Mouse (Mus musculus) hindbrain, postnatal 0 days (tissue): ENCODE measurements around the gene Gm3269. TPM values are rescaled to one million over a fixed set of nuclear protein-coding genes. Genes with fewer than 3 reads are reported as not detected.
A peak's percentile ranks its signal among the peaks of the same experiment; 100 is the strongest.
"Not testable (repeated sequence)": the region's sequence is repeated elsewhere in the genome, so short reads cannot be mapped to it uniquely, and the experiment has no call there.

ENCODE experiments used
- ATAC-seq: fragments of 200-750 bp; cut with Nextera tagmentation; 2 replicates; pipeline ENCODE4 v1.8.0; 2017; ENCODE audit warnings: mild to moderate bottlenecking, moderate TSS enrichment, moderate library complexity
- DNase-seq: peaks from one replicate; pipeline ENCODE4 v3.0.0-alpha.2; 2015; ENCODE audit warnings: low spot score
- H3K27ac ChIP-seq: fragments of 300-500 bp; sonication (generic); 2 replicates; pipeline ENCODE4 v1.5.1; 2014; ENCODE audit warnings: mild to moderate bottlenecking
- H3K27me3 ChIP-seq: fragments of 300-500 bp; sonication (generic); 2 replicates; pipeline ENCODE4 v1.6.1; 2014; ENCODE audit warnings: low read length, mixed read lengths; ENCODE audit not compliant: insufficient read depth
- H3K36me3 ChIP-seq: fragments of 300-500 bp; sonication (generic); 2 replicates; pipeline ENCODE4 v1.6.1; 2014; ENCODE audit warnings: low read length, mixed read lengths; ENCODE audit not compliant: insufficient read depth
- H3K4me1 ChIP-seq: fragments of 300-500 bp; sonication (generic); 2 replicates; pipeline ENCODE4 v1.6.1; 2014; ENCODE audit warnings: antibody characterized with exemption, low read length, mixed read lengths; ENCODE audit not compliant: insufficient read depth
- H3K4me2 ChIP-seq: fragments of 300-500 bp; sonication (generic); 2 replicates; pipeline ENCODE4 v1.6.1; 2014; ENCODE audit warnings: low read depth, mild to moderate bottlenecking, low read length, moderate library complexity, mixed read lengths
- H3K4me3 ChIP-seq: fragments of 300-500 bp; sonication (generic); 2 replicates; pipeline ENCODE4 v1.5.1; 2014; ENCODE audit warnings: low read length
- H3K9ac ChIP-seq: fragments of 300-500 bp; sonication (generic); replicated peaks from 2 replicates; pipeline ENCODE4 v1.6.1; 2014; ENCODE audit warnings: mild to moderate bottlenecking, low read length, moderate library complexity, mixed read lengths
- H3K9me3 ChIP-seq: fragments of 300-500 bp; sonication (generic); 2 replicates; pipeline ENCODE4 v1.6.1; 2016; ENCODE audit warnings: low read length, mixed read lengths
- WGBS: fragments of 180-500 bp; shearing (Covaris S2); extraction: QIAGEN DNeasy Blood & Tissue Kit; methylation state at CpG from one replicate; pipeline ENCODE4 v1.1.7; 2014; 5-methylcytosine and 5-hydroxymethylcytosine counted together
- polyA plus RNA-seq: library from polyadenylated mRNA; unstranded; fragments of >200 nt; fragmentation: Nextera tagmentation; extraction: Ambion mirVana; gene quantifications from 2 replicates; pipeline ENCODE4 v1.2.1, GENCODE M21; 2015
- total RNA-seq: library from RNA; depleted of rRNA; stranded (reverse); fragments of >200 nt; gene quantifications from 2 replicates; pipeline ENCODE4 v1.2.3, GENCODE M21; 2014; rRNA removed

Gm3269 gene
- total RNA-seq (not detected in 2 replicates), polyA plus RNA-seq (not detected in 2 replicates)

DNA sequence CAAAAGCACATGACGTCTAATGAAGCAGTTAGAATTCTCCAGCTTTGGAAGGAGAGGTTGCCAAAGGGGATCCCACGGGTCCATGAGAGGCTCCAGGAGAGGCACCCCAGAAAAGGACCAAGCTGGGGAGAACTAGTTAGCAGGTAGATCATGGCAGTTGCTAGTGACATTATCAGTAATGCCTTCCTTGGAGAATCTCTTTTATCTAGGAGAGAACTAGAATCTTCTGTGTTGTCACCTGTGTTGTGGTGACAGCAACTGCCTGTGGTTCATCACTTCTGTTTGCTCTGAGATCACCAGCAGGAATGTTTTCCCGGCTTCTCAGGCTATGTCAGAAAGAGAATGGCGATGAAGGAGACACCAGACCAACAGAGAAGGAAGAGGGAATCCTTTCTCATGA is at the start of gene Gm3269:
Gene Gm3269, plus strand, starts transcription at position 301 of the 400 bp plus-strand sequence.
- not testable (repeated sequence) for H3K27ac ChIP-seq, H3K36me3 ChIP-seq, H3K9me3 ChIP-seq, H3K4me2 ChIP-seq, H3K9ac ChIP-seq, H3K4me1 ChIP-seq, H3K27me3 ChIP-seq, ATAC-seq, H3K4me3 ChIP-seq, DNase-seq
- WGBS, result no CpG with 5 or more reads among the region's 4 CpGs

DNA sequence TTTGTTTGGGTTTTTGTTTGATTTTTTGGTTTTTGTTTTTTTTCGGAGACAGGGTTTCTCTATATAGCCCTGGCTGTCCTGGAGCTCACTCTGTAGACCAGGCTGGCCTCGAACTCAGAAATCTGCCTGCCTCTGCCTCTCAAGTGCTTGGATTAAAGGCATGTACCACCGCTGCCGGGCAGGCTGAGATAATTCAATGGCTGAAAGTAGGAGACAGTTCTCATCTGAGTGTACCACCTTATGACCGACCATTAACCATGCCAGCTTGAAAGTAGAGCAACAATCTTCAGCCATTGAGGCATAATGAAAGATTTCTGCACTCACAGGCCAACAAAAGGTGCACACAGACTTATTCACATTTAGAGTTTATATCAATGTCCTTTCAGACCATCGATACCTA is 31.5 kb upstream of the Gm3269 start:
- 79% methylated on average over 6 of the region's 6 CpGs for WGBS
- ATAC-seq, H3K27ac ChIP-seq, H3K9me3 ChIP-seq, DNase-seq, H3K4me1 ChIP-seq, H3K9ac ChIP-seq, H3K27me3 ChIP-seq, H3K4me2 ChIP-seq, H3K4me3 ChIP-seq, H3K36me3 ChIP-seq: not testable (repeated sequence)

DNA sequence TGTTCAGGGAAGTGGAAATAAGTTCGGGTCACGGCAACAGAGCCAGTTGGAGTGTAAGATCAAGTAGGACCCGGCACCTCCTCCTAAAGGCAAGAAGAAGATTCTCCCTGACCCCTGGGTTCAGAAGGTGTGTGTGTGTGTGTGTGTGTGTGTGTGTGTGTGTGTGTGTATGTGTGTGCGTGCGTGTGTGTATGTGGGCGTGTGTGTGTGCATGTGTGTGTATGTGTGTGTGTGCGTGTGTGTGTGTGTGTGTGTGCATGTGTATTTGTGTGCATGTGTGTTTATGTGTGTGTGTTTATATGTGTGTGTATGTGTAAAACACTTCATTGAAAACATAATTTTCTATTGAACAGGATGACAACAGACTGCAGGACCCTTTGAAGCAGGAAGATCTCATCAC is 16.0 kb upstream of the Gm3269 start:
- H3K27me3 ChIP-seq, H3K9me3 ChIP-seq: not testable (repeated sequence)

DNA sequence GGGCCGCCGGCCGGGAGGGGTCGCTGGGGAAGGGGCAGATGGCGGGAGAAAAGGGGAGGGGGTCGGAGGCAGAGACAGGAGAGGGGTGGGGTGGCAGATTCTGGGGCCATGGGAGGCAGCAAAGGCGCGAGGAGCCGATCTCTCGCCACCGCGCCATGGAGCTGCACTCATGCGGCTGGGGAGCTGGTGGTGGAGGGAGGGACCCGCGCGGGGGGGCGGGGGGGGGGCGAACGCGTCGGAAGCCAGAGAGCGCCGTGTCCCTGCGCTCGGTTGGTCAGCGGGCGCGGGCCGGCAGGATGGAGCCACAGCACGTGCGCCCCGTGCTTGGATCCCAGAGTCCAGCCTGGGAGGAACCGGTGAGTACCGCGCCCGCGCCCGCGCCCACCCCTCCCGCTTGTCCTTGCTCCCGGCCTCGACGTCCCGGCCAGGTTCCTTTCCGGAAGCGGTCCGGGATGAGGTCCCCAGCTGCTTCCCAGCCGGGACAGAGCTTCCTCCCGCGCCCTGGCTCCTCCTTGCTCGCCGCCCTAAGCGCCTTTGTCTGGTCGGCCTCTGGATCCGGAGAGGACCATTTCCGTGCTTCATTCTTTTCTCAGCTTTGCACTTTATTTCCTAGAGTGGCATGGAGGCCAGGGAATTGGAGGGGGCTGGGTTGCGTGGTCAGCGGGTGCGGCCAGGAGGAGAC is 17.5 kb downstream of the Gm3269 start, which contains the start of gene Gm3264:
Gene Gm3264, plus strand, starts transcription at position 278 of the 682 bp plus-strand sequence.
- DNase-seq, result peak; percentile 1
- not testable (repeated sequence) for H3K36me3 ChIP-seq, H3K9me3 ChIP-seq, ATAC-seq, H3K9ac ChIP-seq, H3K27ac ChIP-seq, H3K4me1 ChIP-seq, H3K27me3 ChIP-seq
- Histone ChIP-seq H3K4me3 (peak within 1 kb of the TSS; percentile 33), H3K4me2 (peak within 1 kb of the TSS; percentile 42; the same call in 1 of the 2 replicates)
- 6% methylated on average over 34 of the region's 59 CpGs for WGBS

More for the DNA sequence above, 16.0 kb upstream of the Gm3269 start:
- not testable (repeated sequence) for H3K4me1 ChIP-seq, H3K4me2 ChIP-seq, H3K36me3 ChIP-seq, DNase-seq, H3K4me3 ChIP-seq, ATAC-seq, H3K27ac ChIP-seq, H3K9ac ChIP-seq
- WGBS, result 85% methylated on average over 3 of the region's 7 CpGs

DNA sequence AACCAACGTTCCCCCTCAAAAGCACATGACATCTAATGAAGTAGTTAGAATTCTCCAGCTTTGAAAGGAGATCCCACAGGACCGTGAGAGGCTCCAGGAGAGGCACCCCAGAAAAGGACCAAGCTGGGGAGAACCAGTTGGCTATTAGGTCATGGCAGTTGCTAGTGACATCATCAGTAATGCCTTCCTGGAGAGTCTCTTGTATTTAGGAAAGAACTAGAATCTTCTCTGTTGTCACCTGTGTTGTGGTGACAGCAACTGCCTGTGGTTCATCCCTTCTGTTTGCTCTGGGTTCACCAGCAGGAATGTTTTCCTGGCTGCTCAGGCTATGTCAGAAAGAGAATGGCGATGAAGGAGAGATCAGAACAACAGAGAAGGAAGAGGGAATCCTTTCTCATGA is 54.2 kb downstream of the Gm3269 start, which contains the start of gene Gm3278:
Gene Gm3278, plus strand, starts transcription at position 301 of the 400 bp plus-strand sequence.
- not testable (repeated sequence) for H3K27me3 ChIP-seq, H3K4me3 ChIP-seq, DNase-seq, H3K4me2 ChIP-seq, H3K9ac ChIP-seq, ATAC-seq, H3K27ac ChIP-seq, H3K9me3 ChIP-seq, H3K36me3 ChIP-seq, H3K4me1 ChIP-seq
- 67% methylated on average over 1 of the region's 3 CpGs for WGBS

Other genes with a start within 250 kb of the Gm3269 start
- 0.31 TPM in 1 of 2 replicates, not detected in the other for gene Gm8159, start 205.8 kb upstream of the Gm3269 start, total RNA-seq
- 0.23 TPM in 1 of 2 replicates, not detected in the other for gene Gm8159, start 205.8 kb upstream of the Gm3269 start, polyA plus RNA-seq
- 0.63 and 4.5 TPM in 2 replicates for gene Gm3239, start 173.9 kb upstream of the Gm3269 start, total RNA-seq
- 0.79 and 1.3 TPM in 2 replicates for gene Gm3239, start 173.9 kb upstream of the Gm3269 start, polyA plus RNA-seq
- gene Gm7876, start 128.9 kb upstream of the Gm3269 start, total RNA-seq, result not detected in 2 replicates
- gene Gm7876, start 128.9 kb upstream of the Gm3269 start, polyA plus RNA-seq, result not detected in 2 replicates
- 0.84 and 2.4 TPM in 2 replicates for gene Gm3252, start 111.3 kb upstream of the Gm3269 start, total RNA-seq
- 2.6 and 3.2 TPM in 2 replicates for gene Gm3252, start 111.3 kb upstream of the Gm3269 start, polyA plus RNA-seq
- not detected in 2 replicates for gene Gm9602, start 61.8 kb upstream of the Gm3269 start, total RNA-seq
- gene Gm9602, start 61.8 kb upstream of the Gm3269 start, polyA plus RNA-seq, result not detected in 2 replicates
- gene Gm3264, start 17.5 kb downstream of the Gm3269 start, total RNA-seq, result not detected in 2 replicates
- gene Gm3264, start 17.5 kb downstream of the Gm3269 start, polyA plus RNA-seq, result 3.8 and 5.3 TPM in 2 replicates
- 0.22 TPM in 1 of 2 replicates, not detected in the other for gene Gm3278, start 54.3 kb downstream of the Gm3269 start, total RNA-seq
- gene Gm3278, start 54.3 kb downstream of the Gm3269 start, polyA plus RNA-seq, result 0.35 TPM in 1 of 2 replicates, not detected in the other
- not detected in 2 replicates for gene Gm8297, start 145.8 kb downstream of the Gm3269 start, total RNA-seq
- not detected in 2 replicates for gene Gm8297, start 145.8 kb downstream of the Gm3269 start, polyA plus RNA-seq
- gene Gm3298, start 177.8 kb downstream of the Gm3269 start, total RNA-seq, result not detected in 2 replicates
- gene Gm3298, start 177.8 kb downstream of the Gm3269 start, polyA plus RNA-seq, result 0.51 TPM in 1 of 2 replicates, not detected in the other
- not detected in 2 replicates for gene 4930555G01Rik, start 212.5 kb downstream of the Gm3269 start, total RNA-seq
- not detected in 2 replicates for gene 4930555G01Rik, start 212.5 kb downstream of the Gm3269 start, polyA plus RNA-seq
- 11.0 and 12.0 TPM in 2 replicates for gene Gm8281, start 232.9 kb downstream of the Gm3269 start, total RNA-seq
- 9.7 and 10.8 TPM in 2 replicates for gene Gm8281, start 232.9 kb downstream of the Gm3269 start, polyA plus RNA-seq